Mouse (Mus musculus): ENCODE data around the gene H2-DMb2. TPM values are rescaled to one million over a fixed set of nuclear protein-coding genes. Genes with fewer than 3 reads are reported as not detected.

Gene H2-DMb2
- polyA plus RNA-seq, 1 experiment = 123 TPM

DNA sequence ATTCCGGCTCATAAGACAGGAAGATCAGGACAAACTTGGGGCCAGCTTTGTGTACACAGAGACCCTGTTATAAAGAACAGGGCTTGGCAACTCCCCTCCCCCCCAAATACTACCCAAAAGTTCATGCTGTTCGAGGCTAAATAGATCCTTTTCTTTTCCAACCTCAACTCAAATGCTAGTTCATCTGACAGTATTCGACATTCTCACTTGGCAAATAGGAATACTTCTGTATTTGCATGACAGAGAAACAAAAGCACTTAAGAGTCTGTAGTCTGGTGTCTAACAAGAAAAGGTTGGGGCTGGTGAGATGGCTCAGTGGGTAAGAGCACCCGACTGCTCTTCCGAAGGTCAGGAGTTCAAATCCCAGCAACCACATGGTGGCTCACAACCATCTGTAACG, 34.6 kb upstream of the H2-DMb2 start:
- TF ChIP-seq CTCF (IDR thresholded peaks at IDR 0.05; ENCODE audit: borderline replicate concordance, control insufficient read depth, extremely low read depth, insufficient read depth, low read length, poor library complexity) (no peak), POLR2A (IDR thresholded peaks at IDR 0.05; ENCODE audit: control insufficient read depth, extremely low read depth, insufficient read depth, low read length, poor library complexity) (no peak)
- Histone ChIP-seq H3K27ac (ENCODE audit: control insufficient read depth, insufficient read depth, low read length) (no peak overlapping the region), H3K36me3 (ENCODE audit: control insufficient read depth, insufficient read depth, low read length) (peaks cover 32% of the 10 kb centered on the region), H3K4me3 (ENCODE audit: control insufficient read depth, insufficient read depth, low read length) (no peak overlapping the region), H3K27me3 (ENCODE audit: control insufficient read depth, insufficient read depth, low read length) (no peaks in the 10 kb centered on the region), H3K4me1 (replicated peaks; ENCODE audit: control insufficient read depth, insufficient read depth, low read length) (peaks cover 3% of the 10 kb centered on the region)
- WGBS = 95% methylated on average over 5 of the region's 6 CpGs
- no peak for DNase-seq

DNA sequence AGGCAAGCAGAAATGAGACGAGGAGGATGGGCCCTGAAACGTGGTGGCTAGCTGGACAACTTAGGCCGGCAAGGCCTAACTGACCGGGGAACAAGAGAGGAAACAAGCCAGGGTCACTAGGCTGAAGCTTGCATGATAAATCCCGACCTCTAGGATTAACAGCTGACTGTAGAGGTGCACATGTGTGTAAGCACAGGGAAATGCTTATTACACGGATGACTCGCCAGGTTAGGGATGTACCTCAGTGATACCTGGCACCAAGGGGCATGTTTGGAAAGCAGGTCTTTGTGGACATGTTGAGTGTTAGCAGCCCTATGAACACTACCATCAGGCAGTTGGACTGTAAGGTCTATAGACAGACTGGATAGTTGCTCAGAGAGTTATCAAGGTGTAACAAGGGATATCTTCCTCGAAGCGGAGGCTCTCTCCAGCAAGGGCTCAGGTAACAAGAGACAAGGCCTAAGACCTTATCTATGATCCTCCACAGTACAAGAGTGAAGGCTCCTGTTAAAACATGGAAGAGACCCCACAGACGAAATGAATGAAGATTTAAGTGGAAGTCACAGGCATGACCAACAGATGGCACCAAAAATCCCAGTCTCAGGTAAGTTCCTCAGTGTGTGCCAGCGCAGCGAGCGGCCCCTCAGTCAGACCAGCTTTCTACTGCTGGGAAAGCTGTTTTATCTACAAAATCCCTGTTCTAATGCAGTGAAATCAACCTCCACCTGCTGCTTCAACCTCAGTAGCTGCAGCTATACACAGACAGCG, 33.9 kb upstream of the H2-DMb2 start:
- Histone ChIP-seq H3K4me1 (replicated peaks; ENCODE audit: control insufficient read depth, insufficient read depth, low read length) (no peaks in the 10 kb centered on the region; the same call in 1 of the 2 replicates), H3K4me3 (ENCODE audit: control insufficient read depth, insufficient read depth, low read length) (no peak overlapping the region), H3K27ac (ENCODE audit: control insufficient read depth, insufficient read depth, low read length) (peak overlapping the region; percentile 24; the same call in 1 of the 2 replicates), H3K36me3 (ENCODE audit: control insufficient read depth, insufficient read depth, low read length) (peaks cover 40% of the 10 kb centered on the region), H3K27me3 (ENCODE audit: control insufficient read depth, insufficient read depth, low read length) (no peaks in the 10 kb centered on the region)
- 78% methylated on average over 14 of the region's 14 CpGs for WGBS
- DNase-seq = peak; percentile 53
- 0 out of 2 replicates have a peak, but pooled peaks have one; percentile 34 for TF ChIP-seq CTCF (IDR thresholded peaks at IDR 0.05; ENCODE audit: borderline replicate concordance, control insufficient read depth, extremely low read depth, insufficient read depth, low read length, poor library complexity)
- TF ChIP-seq POLR2A (IDR thresholded peaks at IDR 0.05; ENCODE audit: control insufficient read depth, extremely low read depth, insufficient read depth, low read length, poor library complexity) = no peak

DNA sequence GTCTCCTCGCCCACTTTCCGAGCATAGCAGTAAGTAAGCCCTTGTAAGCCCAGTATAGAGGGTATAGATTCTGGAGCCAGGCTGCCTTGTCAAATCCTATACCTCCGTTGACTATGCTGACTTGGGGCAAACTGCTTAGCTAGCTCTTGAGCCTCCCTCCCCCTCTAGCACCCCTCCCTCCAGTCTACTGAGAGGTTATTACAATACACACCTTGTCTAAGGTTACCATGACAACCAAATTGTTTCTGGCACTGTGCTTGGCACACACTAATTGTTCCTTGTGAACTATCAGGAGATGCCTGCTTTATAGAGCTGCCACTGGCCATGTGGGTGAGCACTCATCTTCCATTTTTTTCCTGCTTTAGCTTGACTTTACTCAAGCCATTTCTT, 33.3 kb upstream of the H2-DMb2 start:
- TF ChIP-seq CTCF (IDR thresholded peaks at IDR 0.05; ENCODE audit: borderline replicate concordance, control insufficient read depth, extremely low read depth, insufficient read depth, low read length, poor library complexity) (no peak), POLR2A (IDR thresholded peaks at IDR 0.05; ENCODE audit: control insufficient read depth, extremely low read depth, insufficient read depth, low read length, poor library complexity) (no peak)
- Histone ChIP-seq H3K36me3 (ENCODE audit: control insufficient read depth, insufficient read depth, low read length) (peaks cover 45% of the 10 kb centered on the region), H3K27ac (ENCODE audit: control insufficient read depth, insufficient read depth, low read length) (peak overlapping the region; percentile 24; the same call in 1 of the 2 replicates), H3K4me1 (replicated peaks; ENCODE audit: control insufficient read depth, insufficient read depth, low read length) (peaks cover 1% of the 10 kb centered on the region), H3K27me3 (ENCODE audit: control insufficient read depth, insufficient read depth, low read length) (no peaks in the 10 kb centered on the region), H3K4me3 (ENCODE audit: control insufficient read depth, insufficient read depth, low read length) (no peak overlapping the region)
- no peak for DNase-seq
- WGBS = 78% methylated on average over 3 of the region's 3 CpGs

DNA sequence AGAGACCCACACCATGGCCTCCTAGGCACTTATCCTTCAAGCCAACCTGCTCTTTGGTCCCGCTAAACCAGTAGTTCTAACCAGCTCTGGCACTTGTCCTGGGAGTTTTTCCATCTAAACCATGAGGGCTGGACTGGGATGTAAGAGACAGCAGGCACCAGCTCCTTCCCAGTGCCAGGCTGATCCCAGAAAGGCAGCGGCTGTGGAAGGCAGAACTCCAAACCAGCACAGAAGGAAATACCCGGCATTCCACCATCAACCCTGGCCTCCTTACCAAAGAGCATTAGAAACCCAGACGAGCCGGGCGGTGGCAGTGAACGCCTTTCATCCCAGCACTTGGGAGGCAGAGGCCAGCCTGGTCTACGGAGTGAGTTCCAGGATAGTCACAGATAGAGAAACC, 32.8 kb upstream of the H2-DMb2 start:
- H3K27me3 ChIP-seq (ENCODE audit: control insufficient read depth, insufficient read depth, low read length) = no peaks in the 10 kb centered on the region
- 97% methylated on average over 8 of the region's 8 CpGs for WGBS
- DNase-seq = no peak
- no peak overlapping the region for H3K4me3 ChIP-seq (ENCODE audit: control insufficient read depth, insufficient read depth, low read length)
- peaks cover 4% of the 10 kb centered on the region for H3K4me1 ChIP-seq (replicated peaks; ENCODE audit: control insufficient read depth, insufficient read depth, low read length)
- peaks cover 50% of the 10 kb centered on the region for H3K36me3 ChIP-seq (ENCODE audit: control insufficient read depth, insufficient read depth, low read length)
- H3K27ac ChIP-seq (ENCODE audit: control insufficient read depth, insufficient read depth, low read length) = no peak overlapping the region
- TF ChIP-seq POLR2A (IDR thresholded peaks at IDR 0.05; ENCODE audit: control insufficient read depth, extremely low read depth, insufficient read depth, low read length, poor library complexity) (no peak), CTCF (IDR thresholded peaks at IDR 0.05; ENCODE audit: borderline replicate concordance, control insufficient read depth, extremely low read depth, insufficient read depth, low read length, poor library complexity) (no peak)

DNA sequence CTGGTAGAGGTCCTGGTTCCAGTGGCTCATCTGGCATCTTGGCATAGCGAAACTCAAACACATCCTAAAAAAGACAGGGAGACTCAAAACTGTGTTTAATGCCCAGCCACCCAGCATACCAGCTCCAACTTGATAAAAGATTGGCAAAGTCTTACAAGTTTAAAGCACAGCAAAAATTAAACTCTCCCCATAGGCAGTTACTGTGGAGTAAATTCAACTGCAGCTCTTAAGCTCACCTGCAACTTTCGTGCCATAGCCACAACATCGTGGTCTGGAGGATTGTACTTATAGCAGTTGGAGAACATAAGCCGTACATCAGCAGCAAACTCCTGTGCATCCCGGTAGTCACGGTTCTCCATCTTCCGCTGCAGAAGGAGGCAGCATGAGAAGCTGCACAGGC, 29.0 kb upstream of the H2-DMb2 start:
- Histone ChIP-seq H3K36me3 (ENCODE audit: control insufficient read depth, insufficient read depth, low read length) (peaks cover 69% of the 10 kb centered on the region), H3K4me3 (ENCODE audit: control insufficient read depth, insufficient read depth, low read length) (no peak overlapping the region), H3K27ac (ENCODE audit: control insufficient read depth, insufficient read depth, low read length) (no peak overlapping the region), H3K27me3 (ENCODE audit: control insufficient read depth, insufficient read depth, low read length) (no peaks in the 10 kb centered on the region), H3K4me1 (replicated peaks; ENCODE audit: control insufficient read depth, insufficient read depth, low read length) (peaks cover 12% of the 10 kb centered on the region)
- WGBS = 90% methylated on average over 7 of the region's 7 CpGs
- TF ChIP-seq POLR2A (IDR thresholded peaks at IDR 0.05; ENCODE audit: control insufficient read depth, extremely low read depth, insufficient read depth, low read length, poor library complexity) (no peak), CTCF (IDR thresholded peaks at IDR 0.05; ENCODE audit: borderline replicate concordance, control insufficient read depth, extremely low read depth, insufficient read depth, low read length, poor library complexity) (no peak)
- no peak for DNase-seq

DNA sequence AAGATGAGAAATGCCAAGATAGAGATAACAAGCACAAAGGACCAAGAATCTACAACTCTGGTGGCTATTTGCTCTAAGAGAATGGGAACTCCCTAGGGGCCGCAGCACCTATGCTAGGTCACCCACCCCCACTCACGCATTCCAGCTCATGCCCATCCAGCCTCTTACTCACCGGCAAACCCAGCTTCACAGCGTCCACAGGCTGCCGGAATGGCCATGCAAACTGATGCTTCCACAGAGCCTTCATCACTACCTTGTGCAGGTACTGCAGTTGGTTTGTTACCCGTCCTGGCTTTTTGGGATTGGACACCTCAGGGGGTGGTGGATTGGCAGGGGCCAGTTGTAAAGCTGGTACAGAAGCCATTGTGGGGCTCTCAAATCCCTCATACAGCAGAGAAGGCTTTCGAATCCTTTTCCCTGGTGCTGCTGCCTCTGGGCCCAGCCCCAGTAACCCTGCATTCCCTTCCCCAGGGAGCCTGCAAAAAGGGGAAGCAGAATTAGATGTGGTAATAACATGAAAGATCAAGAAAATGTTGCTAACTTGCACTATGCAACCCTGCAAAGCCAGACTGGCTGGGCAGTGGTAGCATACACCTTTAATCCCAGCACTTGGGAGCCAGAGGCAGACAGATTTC, 26.3 kb upstream of the H2-DMb2 start:
- WGBS = 25% methylated on average over 7 of the region's 7 CpGs
- H3K27ac ChIP-seq (ENCODE audit: control insufficient read depth, insufficient read depth, low read length) = no peak overlapping the region
- H3K27me3 ChIP-seq (ENCODE audit: control insufficient read depth, insufficient read depth, low read length) = no peaks in the 10 kb centered on the region
- peak overlapping the region; percentile 47 for H3K4me3 ChIP-seq (ENCODE audit: control insufficient read depth, insufficient read depth, low read length)
- TF ChIP-seq POLR2A (IDR thresholded peaks at IDR 0.05; ENCODE audit: control insufficient read depth, extremely low read depth, insufficient read depth, low read length, poor library complexity) (no peak), CTCF (IDR thresholded peaks at IDR 0.05; ENCODE audit: borderline replicate concordance, control insufficient read depth, extremely low read depth, insufficient read depth, low read length, poor library complexity) (no peak)
- peaks cover 54% of the 10 kb centered on the region for H3K36me3 ChIP-seq (ENCODE audit: control insufficient read depth, insufficient read depth, low read length)
- peaks cover 12% of the 10 kb centered on the region for H3K4me1 ChIP-seq (replicated peaks; ENCODE audit: control insufficient read depth, insufficient read depth, low read length)
- DNase-seq = no peak

All from thymus, adult 2 months (tissue).